ENCODE assay signal across 11 mouse cellular contexts in genomic region chr2:164917371-164917770, GRCm38 (mm10).
"Had no signal": no experiment of that assay in that cellular context is flagged by ENCODE, and none has a peak within 500 bp of the region (broad histone marks: within the 10 kb centered on the region; RNA-seq: fewer than 3 reads in every experiment).

No protein-coding gene starts in this region.

- H3K4me3 ChIP-seq: left cerebral cortex, adult 2 months; limb, embryonic 13.5 days; midbrain, embryonic 13.5 days; myocyte; stomach, embryonic 15.5 days had no signal

- H3K27me3 ChIP-seq: limb, embryonic 13.5 days; midbrain, embryonic 13.5 days; stomach, embryonic 15.5 days had no signal

- H3K27ac ChIP-seq: kidney, postnatal 0 days; left cerebral cortex, adult 2 months; limb, embryonic 13.5 days; liver, embryonic 14.5 days; midbrain, embryonic 13.5 days; stomach, embryonic 15.5 days had no signal

- H3K36me3 ChIP-seq: stomach, embryonic 15.5 days had no signal

- DNase-seq: kidney, adult 11 months; kidney, adult 9 months; lung, adult 18-20 months; right cerebral cortex, postnatal 14 days had no signal

- H3K9me3 ChIP-seq: limb, embryonic 13.5 days; midbrain, embryonic 13.5 days; stomach, embryonic 15.5 days had no signal
